Comparison of ENCODE assay signal across 8 mouse cellular contexts in the genomic region with DNA sequence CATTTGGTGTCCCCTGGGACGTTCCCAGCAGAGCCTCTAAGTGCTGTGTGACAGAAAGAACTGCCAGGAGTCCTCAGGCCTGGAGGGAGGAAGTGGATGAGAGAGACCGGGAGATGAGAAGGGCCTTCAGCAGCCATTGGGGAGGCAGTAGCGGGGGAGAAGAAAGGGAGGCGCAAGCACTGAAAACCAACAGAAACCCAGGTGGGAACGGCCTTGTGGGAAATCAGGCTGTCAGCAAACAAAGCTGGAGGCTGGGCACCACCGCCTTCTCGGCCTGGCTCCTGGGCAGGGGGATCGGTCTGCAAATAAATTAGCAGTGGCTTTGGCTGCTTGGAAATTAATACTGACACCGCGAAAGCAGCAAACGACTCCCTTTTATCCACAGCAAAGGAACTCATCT.
DNase-seq lines count a peak whose midpoint lies in the region; ATAC-seq and TF ChIP-seq lines count a peak whose summit lies in the region.

No protein-coding gene starts in this region.

- H3K4me2 ChIP-seq in lung, embryonic 15.5 days: peak overlapping the region; percentile 16; the same call in 1 of the 2 replicates
- peak overlapping the region; percentile 24 for H3K4me2 ChIP-seq in liver, embryonic 12.5 days
- H3K4me2 ChIP-seq in stomach, postnatal 0 days (replicated peaks; ENCODE audit: low read depth): no peak overlapping the region

- H3K27ac ChIP-seq in lung, embryonic 15.5 days: no peak overlapping the region
- no peak overlapping the region for H3K27ac ChIP-seq in liver, embryonic 12.5 days
- H3K27ac ChIP-seq in stomach, postnatal 0 days (replicated peaks): no peak overlapping the region

- DNase-seq in cerebellum, postnatal 10 days: peak; percentile 31 to 45
- DNase-seq in cerebellum, adult 11-12 months: no peak
- no peak for DNase-seq in lung, adult 2 months
- peak; percentile 20 for DNase-seq in stomach, postnatal 0 days (ENCODE audit: low spot score)
- DNase-seq in layer of hippocampus, postnatal 36 days: no peak
- DNase-seq in thymus, postnatal 10 days (ENCODE audit: low spot score in 2 of 2): no peak

- no peak overlapping the region for H3K9ac ChIP-seq in lung, embryonic 15.5 days
- H3K9ac ChIP-seq in liver, embryonic 12.5 days: no peak overlapping the region
- no peak overlapping the region for H3K9ac ChIP-seq in stomach, postnatal 0 days (ENCODE audit: low read length)

- WGBS in lung, embryonic 15.5 days: 22% methylated on average over 11 of the region's 11 CpGs
- 35% methylated on average over 11 of the region's 11 CpGs for WGBS in lung, adult 2 months
- WGBS in liver, embryonic 12.5 days (ENCODE audit: insufficient replicate concordance): 24% methylated on average over 11 of the region's 11 CpGs
- 23% methylated on average over 11 of the region's 11 CpGs for WGBS in stomach, postnatal 0 days

- no peak for TF ChIP-seq EP300 in stomach, postnatal 0 days (optimal IDR thresholded peaks at IDR 0.05)

- no peaks in the 10 kb centered on the region for H3K9me3 ChIP-seq in lung, embryonic 15.5 days
- H3K9me3 ChIP-seq in liver, embryonic 12.5 days (replicated peaks): no peaks in the 10 kb centered on the region
- no peaks in the 10 kb centered on the region for H3K9me3 ChIP-seq in stomach, postnatal 0 days (ENCODE audit: control insufficient read depth, low read length)

- TF ChIP-seq POLR2A in lung, adult 2 months (IDR thresholded peaks at IDR 0.05; ENCODE audit: borderline replicate concordance, extremely low read depth, low read depth, low read length): no peak

- H3K4me3 ChIP-seq in lung, embryonic 15.5 days: no peak overlapping the region
- H3K4me3 ChIP-seq in lung, adult 2 months (replicated peaks; ENCODE audit: extremely low read depth, low read depth, low read length): no peak overlapping the region
- no peak overlapping the region for H3K4me3 ChIP-seq in liver, embryonic 12.5 days
- no peak overlapping the region for H3K4me3 ChIP-seq in stomach, postnatal 0 days (ENCODE audit: low read depth, low read length)

- H3K36me3 ChIP-seq in lung, embryonic 15.5 days: no peaks in the 10 kb centered on the region
- no peaks in the 10 kb centered on the region for H3K36me3 ChIP-seq in liver, embryonic 12.5 days
- H3K36me3 ChIP-seq in stomach, postnatal 0 days (ENCODE audit: control insufficient read depth, insufficient read depth, low read length): no peaks in the 10 kb centered on the region

- no peaks in the 10 kb centered on the region for H3K27me3 ChIP-seq in lung, embryonic 15.5 days
- H3K27me3 ChIP-seq in liver, embryonic 12.5 days (replicated peaks): no peaks in the 10 kb centered on the region
- no peaks in the 10 kb centered on the region for H3K27me3 ChIP-seq in stomach, postnatal 0 days (ENCODE audit: control insufficient read depth, insufficient read depth, low read length)

- H3K4me1 ChIP-seq in lung, embryonic 15.5 days: no peaks in the 10 kb centered on the region
- no peaks in the 10 kb centered on the region for H3K4me1 ChIP-seq in lung, adult 2 months (ENCODE audit: control insufficient read depth, insufficient read depth, low read length)
- no peaks in the 10 kb centered on the region for H3K4me1 ChIP-seq in liver, embryonic 12.5 days
- no peaks in the 10 kb centered on the region for H3K4me1 ChIP-seq in stomach, postnatal 0 days (replicated peaks; ENCODE audit: control insufficient read depth, insufficient read depth)

- no peak for ATAC-seq in lung, embryonic 15.5 days (ENCODE audit: borderline replicate concordance, extremely low read depth, low FRiP score, low TSS enrichment)
- ATAC-seq in liver, embryonic 12.5 days: no peak
- ATAC-seq in stomach, postnatal 0 days (ENCODE audit: low FRiP score, low TSS enrichment): no peak

- no peak for TF ChIP-seq CTCF in lung, adult 2 months (IDR thresholded peaks at IDR 0.05; ENCODE audit: insufficient read depth, low read length)
- no peak for TF ChIP-seq CTCF in stomach, postnatal 0 days (IDR thresholded peaks at IDR 0.05; ENCODE audit: low read depth)

Comparison
In these comparisons a context has a peak if more than half of its experiments do, and no peak if none do; other contexts are left out.
1. DNase-seq: peak in cerebellum, postnatal 10 days (2 of 2) and stomach, postnatal 0 days (single experiment); none in cerebellum, adult 11-12 months (single experiment), lung, adult 2 months (single experiment), layer of hippocampus, postnatal 36 days (0 of 2) and thymus, postnatal 10 days (0 of 2).